Mouse (Mus musculus) layer of hippocampus, adult 9-11 months (tissue): Measurements from ENCODE around the gene Olfr832.
"Not testable (repeated sequence)": the region's sequence is repeated elsewhere in the genome, so short reads cannot be mapped to it uniquely, and the experiment has no call there.

ENCODE experiments used
- DNase-seq: peaks from one replicate; pipeline ENCODE4 v3.0.0; 2022

The Olfr832 gene

DNA sequence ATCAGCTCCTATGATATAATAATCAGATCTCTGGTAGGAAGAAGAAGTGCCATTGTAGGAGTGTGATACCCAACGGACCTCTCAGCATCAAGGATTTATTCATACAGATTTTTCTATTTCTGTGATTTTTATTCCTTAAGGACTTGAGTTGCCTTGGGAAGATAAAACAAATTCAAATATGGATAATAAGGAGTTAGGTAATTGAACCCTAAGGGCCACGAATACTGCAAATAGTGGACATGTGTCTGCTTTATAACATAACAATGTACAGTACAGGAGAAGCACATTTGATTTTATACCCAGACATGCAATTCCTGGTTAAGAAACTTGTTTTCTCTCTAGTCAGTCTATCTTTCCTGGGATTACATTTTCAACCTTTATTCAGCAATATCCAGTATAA lies at the start of gene Olfr832:
Olfr832 (plus strand) TSS at position 301 of the 400 bp plus-strand sequence.
- not testable (repeated sequence) for DNase-seq

DNA sequence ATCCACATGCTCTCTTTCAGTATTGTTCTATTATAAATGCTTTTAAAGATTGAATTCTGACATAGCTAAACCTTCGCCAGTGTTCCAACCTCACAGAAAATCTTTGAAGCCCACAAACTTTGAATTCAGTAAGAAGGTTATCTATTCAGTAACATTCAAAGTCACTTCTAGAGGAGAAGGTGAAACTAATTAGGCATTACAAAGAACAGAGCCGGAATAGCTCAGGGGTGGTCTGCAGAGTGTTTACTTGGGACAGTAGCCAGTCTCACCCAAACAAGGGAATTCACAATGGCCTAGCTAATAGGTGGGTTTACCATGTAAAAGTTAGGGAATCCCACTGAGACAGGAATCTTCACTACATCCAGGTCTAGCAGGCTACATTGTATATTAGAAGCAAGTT lies 29.2 kb upstream of the Olfr832 start:
- DNase-seq: not testable (repeated sequence)

DNA sequence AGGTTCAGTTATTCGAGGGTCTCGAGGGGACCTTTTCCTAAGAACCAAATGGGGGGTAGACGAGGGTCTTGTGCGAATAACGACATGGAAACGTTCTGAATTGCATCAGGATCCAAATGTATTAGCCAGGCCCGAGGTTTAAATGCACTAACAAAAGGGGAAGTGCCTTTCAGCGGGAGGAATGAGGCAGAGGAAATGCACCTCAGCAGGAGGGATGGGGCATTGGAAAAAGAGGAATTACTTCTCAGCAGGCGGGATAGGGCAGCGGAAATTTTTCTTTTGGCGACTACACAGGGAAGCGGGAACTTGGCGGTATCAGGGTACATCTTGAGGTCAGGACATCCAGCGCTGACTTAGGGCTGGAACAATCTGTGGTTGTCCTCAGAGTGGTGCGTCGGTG lies 9.0 kb upstream of the Olfr832 start:
- DNase-seq: not testable (repeated sequence)

DNA sequence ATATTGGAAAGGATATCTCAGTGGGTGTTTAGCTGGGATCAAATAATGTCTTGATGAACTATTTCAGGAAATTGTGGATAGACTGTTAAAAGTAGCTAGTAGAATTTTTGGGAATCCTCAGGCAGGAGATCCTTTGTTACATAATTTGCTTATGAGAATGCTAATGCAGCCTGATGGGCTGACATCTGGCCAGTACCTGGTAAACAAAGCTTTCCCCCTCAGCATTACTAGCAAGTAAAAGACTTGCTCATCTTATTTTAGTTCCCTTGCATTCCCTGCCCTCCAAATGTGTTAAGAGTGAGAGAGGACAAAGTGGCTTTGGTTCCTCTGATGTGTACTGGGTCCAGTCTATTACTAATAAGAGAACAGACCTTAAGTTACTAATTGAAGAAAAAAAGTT lies 25.1 kb downstream of the Olfr832 start:
- DNase-seq: no peak

DNA sequence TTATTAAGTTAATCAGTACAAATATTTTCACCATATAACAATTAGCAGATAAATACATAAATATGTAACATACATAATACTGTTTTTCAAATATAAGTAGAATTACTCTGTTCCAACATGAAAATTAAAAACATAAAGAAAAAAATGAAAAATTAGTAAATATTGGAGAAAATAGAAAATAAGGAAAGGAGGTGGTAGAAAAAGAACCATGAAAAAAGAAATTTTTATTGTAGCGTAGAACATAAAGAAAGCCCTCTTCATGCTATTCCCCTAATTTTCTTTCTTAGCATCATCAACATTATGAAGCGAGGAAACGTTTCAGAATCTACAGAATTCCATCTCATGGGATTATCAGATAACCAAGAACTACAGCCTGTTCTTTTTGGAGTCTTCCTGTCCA lies 50.8 kb downstream of the Olfr832 start, which contains the start of gene Olfr834:
Olfr834 (plus strand) TSS at position 301 of the 400 bp plus-strand sequence.
- DNase-seq: no peak
